Mouse (Mus musculus): ENCODE results near the gene Apc2. TPM values are rescaled to one million over a fixed set of nuclear protein-coding genes. Genes with fewer than 3 reads are reported as not detected.
"Not testable (repeated sequence)": the region's sequence is repeated elsewhere in the genome, so short reads cannot be mapped to it uniquely, and the experiment has no call there.

The Apc2 gene
- total RNA-seq, 1 experiment from 2014 or later: 0.05 TPM

DNA sequence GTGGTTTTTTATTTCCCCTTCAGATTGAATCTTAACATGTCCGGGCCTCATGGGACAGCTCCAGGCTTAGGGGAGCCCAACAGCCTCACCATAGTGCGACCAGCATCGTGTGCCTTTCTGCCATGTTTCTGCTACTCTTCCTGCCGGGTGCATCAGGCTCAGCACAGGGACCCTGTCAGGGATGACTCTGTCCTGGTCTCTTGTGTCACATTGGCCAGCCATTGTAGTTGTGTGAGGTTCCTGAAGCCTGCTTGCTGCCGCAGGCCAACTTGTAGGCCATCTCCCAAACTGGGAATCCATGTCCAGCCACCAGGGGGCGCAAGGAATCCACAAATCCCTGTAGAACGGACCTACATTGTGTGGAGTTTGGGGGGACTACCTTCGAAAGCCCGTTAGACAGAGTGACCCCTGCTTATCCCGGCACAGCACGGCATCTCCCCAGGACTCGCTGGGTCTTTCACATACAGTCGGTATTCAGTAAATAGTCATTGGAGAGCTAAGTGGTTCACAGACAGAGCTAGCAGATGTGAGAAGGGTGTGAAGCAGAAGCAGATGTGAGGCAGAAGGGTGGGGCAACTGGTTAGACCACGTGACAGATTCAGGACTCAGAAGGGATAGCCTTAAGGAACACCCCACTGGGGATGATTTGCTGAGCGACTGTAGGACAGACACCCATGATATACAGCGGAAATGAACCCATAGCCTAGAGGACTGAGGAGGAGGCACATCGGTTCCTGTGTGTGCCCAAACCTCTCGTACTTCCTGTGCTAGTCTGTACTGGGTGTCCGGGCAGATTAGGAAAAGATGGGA lies 44.4 kb downstream of the Apc2 start:
- ATAC-seq (replicated peaks; ENCODE audit: low read depth, poor library complexity, severe bottlenecking): peak; percentile 22

- ATAC-seq (replicated peaks; ENCODE audit: low read depth, poor library complexity, severe bottlenecking): no peak
Measured at GRCm38 (mm10) chr10:80341026-80341425, 45.2 kb downstream of the Apc2 start.

DNA sequence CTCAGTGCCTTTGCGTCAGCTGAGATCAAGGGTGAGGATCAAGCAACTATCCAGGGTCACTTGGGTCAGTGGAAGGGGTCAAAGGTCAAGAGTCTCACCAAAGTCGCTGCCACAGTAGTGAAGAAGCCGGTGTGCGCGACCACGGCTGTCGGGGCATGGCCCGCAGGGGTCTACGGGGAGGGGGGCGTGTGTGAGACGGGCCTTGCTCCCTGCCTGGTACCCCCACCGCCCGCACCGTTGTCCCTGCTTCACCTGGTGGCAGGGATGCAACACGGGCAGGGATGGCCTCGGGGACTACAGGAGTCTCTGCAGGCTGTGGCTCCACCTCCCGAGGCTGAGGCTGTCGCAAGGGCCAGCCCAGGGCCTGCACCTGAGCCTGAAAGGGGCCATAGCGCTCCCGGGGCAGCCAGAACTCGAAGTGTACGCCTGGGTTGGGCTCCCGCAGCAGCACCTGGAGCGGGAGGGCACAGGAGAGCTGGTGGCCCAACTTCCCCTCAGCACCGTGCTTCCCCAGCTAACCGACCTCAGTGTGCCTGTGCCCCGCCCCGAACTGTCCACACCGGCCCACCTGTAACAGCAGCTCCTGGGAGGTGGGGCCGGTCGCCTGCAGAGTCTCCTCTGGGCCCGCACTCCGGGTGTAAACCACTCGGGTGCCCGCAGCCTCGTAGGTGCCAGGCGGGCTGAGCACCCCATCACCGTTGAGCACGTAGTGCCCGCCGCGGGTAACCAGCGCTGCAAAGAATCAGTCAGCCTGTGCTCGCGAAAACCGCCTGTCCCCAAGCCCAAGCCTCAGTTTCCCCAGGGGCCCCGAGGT lies 45.9 kb downstream of the Apc2 start:
- no peak for ATAC-seq (replicated peaks; ENCODE audit: low read depth, poor library complexity, severe bottlenecking)

DNA sequence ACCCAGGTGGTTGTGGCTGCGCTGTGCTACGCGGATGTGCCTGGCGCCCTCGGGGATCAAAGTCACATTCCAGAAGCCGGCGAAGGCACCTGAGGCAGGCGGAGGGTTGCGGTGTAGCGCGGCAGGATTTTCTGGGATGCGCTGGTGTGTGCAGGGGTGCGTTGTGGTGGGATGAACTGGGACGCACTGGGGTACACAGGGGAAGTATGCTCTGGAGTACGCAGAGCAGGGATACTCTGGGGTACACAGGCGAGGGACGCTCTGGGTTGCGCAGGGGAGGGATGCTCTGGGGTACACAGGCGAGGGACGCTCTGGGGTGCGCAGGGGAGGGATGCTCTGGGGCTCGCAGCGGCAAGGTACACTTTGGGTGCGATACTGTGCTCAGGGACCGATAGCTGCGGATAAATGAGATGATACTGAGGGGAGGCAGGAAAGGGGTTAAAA lies 46.5 kb downstream of the Apc2 start:
- ATAC-seq (replicated peaks; ENCODE audit: low read depth, poor library complexity, severe bottlenecking): no peak

- peak; percentile 26 for ATAC-seq (replicated peaks; ENCODE audit: low read depth, poor library complexity, severe bottlenecking)
Measured at GRCm38 (mm10) chr10:80342749-80343424, 47.1 kb downstream of the Apc2 start.

DNA sequence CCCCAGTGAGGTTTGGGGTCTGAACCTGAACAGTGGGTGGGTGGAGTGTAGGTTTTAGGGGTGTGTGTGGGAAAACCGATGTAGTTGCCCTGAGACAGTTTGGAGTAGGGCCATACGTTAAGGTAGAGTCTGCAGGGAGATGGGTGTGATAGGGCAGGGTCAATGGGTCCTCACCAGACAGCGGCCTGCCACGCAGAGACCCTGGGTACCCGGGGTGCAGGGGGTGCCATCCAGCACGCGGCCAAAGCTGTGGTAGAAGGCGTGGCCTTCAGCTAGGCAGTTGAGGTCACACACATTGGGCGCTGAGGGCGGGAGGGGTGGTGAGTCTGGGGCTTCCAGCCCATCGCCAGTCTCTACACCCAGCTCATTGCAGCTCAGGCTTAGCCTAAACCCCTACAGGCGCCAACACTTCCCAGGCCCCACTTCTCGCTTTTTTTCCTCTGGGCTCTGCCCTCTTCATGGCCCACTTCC lies 47.7 kb downstream of the Apc2 start:
- 0 out of 2 replicates have a peak, but pooled peaks have one; percentile 3 for ATAC-seq (replicated peaks; ENCODE audit: low read depth, poor library complexity, severe bottlenecking)

DNA sequence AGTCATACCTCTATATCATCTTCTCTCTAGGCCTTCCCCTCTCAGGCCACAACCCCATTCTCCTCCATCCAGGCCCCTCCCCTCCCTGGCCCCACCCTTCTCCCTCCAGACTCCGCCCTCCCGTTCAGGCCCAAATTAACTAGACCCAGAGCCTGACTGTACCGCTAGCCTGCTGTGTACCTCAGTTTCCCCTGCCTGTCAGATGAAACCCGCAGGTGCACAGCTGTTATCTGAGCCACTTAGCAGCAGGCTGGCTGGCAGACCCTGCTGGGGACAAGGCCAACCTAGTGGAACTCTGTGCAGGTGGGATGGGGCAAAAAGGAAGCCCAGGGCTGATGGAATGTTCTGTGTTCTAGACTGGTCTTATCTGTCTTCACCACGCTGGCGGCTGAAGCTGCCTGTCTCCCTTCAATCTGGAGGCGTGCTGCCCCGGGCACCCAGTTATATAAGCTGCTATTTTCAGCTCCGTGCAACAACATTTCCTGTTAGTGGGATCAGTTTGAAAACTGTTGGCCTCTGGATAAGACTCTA lies 48.4 kb downstream of the Apc2 start:
- ATAC-seq (replicated peaks; ENCODE audit: low read depth, poor library complexity, severe bottlenecking): peak; percentile 33

DNA sequence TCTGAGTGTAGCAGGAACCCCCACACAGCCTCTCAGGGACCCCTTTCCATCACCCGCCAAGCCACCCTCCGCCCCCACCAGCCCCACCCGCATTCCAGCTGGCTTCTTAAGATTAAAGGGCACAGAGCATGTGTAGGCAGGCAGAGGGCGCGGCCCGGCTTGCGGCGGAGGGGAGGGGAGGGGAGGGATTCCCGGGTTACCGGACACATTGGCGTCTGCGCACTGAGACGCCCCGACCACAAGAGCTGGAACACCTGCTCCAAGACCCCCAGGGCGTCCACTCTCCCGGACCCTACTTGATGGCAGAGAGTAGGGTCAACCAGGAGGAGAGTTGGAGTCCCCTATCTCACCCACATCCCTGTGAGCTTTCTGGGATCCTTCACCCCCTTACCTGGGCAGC lies 49.3 kb downstream of the Apc2 start:
- ATAC-seq (replicated peaks; ENCODE audit: low read depth, poor library complexity, severe bottlenecking): no peak

GRCm38 (mm10) chr10:80345929-80346328 lies 50.2 kb downstream of the Apc2 start:
- not testable (repeated sequence) for ATAC-seq (replicated peaks; ENCODE audit: low read depth, poor library complexity, severe bottlenecking)

- no peak for ATAC-seq (replicated peaks; ENCODE audit: low read depth, poor library complexity, severe bottlenecking)
Measured at GRCm38 (mm10) chr10:80347514-80347967, 51.8 kb downstream of the Apc2 start.

DNA sequence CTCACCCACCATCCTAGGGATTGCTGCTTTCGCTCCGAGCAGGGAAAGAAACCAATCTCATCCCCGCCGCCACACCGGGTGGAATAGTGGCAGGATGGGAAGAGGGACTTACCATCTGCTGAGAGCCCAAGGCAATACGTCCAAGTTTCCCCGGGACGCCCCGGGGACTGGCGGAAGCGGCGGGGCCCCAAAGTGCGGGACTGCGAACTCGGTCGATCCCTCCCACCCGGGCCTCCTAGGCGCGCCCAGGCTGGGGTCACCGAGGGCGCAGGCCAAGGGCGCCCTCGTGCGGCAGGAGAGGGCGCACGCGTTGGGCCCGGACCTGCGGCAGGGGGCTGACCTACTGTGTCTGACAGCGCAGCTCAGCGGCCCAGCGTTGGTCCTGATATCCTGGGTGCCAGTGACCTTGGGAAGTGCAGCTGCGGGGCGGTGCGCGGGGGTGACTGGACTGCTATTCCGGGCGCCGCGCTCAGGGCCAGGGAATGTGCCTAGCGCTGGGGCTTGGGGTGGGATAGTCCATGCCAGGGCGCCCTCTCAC lies 52.5 kb downstream of the Apc2 start, which contains the start of gene Adamtsl5:
Gene Adamtsl5, minus strand, starts transcription at position 169 of the 538 bp plus-strand sequence.
- peak; percentile 37 for ATAC-seq (replicated peaks; ENCODE audit: low read depth, poor library complexity, severe bottlenecking)

DNA sequence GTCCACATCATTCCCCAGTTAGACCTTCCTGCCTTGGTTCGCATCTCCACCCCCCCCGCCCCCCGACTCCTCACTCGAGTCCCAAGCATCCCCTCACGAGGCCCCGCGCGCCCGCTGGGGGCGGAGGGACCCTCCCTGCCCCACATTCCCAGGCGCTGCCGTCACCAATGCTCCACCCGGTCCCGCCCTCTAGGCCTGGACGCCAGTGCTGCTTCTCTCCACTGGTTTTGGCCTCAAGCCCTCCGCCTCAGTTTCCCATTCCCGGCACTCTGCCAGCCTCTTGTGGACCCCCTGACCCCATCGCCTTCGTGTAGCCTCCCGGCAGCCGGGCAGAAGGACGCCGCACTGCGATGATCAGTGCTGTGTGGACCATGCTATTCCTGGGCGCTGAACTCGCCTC lies 53.2 kb downstream of the Apc2 start:
- ATAC-seq (replicated peaks; ENCODE audit: low read depth, poor library complexity, severe bottlenecking): no peak

GRCm38 (mm10) chr10:80350292-80350691 lies 54.5 kb downstream of the Apc2 start:
- ATAC-seq (replicated peaks; ENCODE audit: low read depth, poor library complexity, severe bottlenecking): peak; percentile 90

GRCm38 (mm10) chr10:80351896-80352295 lies 56.1 kb downstream of the Apc2 start:
- ATAC-seq (replicated peaks; ENCODE audit: low read depth, poor library complexity, severe bottlenecking): no peak

DNA sequence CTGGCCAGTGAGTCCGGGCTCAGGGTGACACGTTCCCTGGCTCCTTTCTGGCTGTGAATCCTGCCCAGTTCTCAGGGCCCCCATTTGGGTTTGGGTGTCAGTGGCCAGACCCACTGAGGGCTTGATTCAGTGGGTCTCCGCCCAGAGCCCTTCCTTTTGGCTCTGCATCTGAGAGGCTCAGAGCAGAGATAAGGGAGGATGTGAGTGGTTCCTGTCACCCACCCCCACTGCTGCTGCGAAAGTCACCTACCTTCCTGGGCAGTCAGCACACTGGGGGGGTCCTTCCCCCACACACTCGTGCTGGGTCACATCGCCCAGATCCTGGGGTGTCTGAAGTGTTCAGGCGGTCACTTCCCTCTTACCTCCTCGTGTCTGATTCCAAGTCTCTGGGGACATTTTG lies 57.0 kb downstream of the Apc2 start:
- ATAC-seq (replicated peaks; ENCODE audit: low read depth, poor library complexity, severe bottlenecking): no peak

DNA sequence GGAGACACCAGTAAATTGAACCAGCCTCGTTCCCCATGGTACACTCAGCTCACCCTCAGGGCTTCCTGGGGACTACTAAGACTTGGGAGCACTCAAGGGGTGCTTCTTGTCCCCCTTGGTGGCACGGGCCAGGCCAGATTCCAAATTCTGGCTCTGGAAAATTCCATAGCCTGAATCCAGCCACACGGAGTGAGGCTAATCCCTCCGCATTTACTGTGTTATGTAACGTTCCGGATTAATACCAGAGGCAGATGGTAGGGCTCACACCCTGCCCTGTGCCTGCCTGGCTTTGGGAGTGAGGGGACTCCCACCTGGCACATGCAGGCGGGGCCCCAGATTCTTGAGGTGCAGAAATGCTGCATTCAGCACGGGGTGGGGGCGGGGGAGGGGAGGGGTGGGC lies 59.7 kb downstream of the Apc2 start:
- ATAC-seq (replicated peaks; ENCODE audit: low read depth, poor library complexity, severe bottlenecking): no peak

GRCm38 (mm10) chr10:80356001-80356682 lies 60.4 kb downstream of the Apc2 start, which contains the start of gene Plk5:
Gene Plk5, plus strand, starts transcription at chr10:80356459.
- ATAC-seq (replicated peaks; ENCODE audit: low read depth, poor library complexity, severe bottlenecking): no peak

DNA sequence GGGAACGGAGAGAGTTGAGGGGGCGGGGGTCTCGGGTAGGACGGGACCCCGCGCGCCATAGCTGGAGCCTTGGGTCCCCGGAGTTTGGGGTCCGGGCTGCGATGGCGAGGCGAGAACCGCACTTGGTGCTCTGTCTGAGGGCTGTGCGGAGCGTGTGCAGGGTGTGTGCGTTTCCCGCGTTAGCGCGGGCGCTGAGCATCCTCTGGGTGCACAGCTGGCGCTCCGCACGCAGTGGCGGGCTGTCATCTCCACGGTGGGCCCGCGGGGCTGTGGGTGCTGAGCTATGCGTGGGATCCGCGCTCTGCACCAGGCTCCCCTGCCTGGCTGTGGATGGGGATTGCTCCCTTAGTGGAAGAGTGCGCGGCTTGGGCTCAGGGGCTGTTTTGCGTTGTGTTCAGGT lies 61.0 kb downstream of the Apc2 start:
- ATAC-seq (replicated peaks; ENCODE audit: low read depth, poor library complexity, severe bottlenecking): no peak

DNA sequence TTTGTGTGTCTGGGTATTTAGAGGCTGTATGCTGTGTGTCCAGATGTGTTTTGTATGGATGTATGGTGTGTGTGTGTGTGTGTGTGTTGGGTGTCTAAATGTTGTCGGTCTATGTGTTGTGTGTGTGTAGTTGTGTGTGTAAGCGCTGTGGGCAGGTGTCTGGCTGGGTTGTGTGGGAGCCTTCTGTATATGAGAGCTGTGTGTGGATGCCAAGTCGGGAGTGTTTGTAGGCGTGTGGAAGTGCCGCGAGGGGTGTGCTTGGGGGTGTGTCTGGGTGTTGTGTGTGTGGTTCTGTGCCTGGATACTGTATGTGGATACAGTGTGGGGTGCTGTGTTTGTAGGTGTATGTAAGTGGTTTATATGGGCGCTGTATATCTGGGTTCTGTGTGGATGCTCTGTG lies 61.6 kb downstream of the Apc2 start:
- no peak for ATAC-seq (replicated peaks; ENCODE audit: low read depth, poor library complexity, severe bottlenecking)
